ENCODE assay signal across 21 mouse cellular contexts in the genomic region with DNA sequence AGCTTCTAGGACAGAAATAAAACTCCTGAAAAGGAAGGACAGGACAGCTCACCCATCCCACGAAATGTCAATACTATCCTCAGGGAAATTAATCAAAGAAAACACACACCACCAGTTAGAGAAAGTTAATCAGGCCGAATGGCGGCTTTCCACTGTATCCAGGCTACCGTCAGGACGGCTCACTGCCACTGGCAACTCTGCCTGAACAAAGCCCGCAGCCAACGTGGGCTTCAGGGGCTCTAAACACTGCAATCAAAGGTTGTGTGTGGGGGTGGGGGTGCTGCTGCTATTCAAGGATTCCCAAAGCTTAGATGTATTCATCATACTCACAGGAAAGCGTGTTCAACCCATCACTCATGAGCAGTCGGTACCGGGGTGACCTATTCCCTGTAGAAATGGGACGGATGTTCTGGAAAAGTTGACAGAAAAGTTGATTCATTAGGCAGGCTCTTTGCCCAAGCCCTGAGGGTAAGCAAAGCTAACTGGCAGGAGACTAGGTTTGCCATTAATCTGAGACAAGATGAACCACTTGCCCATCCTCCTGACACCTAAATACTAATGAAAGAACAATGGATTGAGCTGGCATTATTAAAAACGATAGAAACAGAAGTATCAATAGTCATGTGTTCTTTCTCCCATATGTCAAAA. TPM values are rescaled to one million over a fixed set of nuclear protein-coding genes. Genes with fewer than 3 reads are reported as not detected.
DNase-seq lines count a peak whose midpoint lies in the region; ATAC-seq and TF ChIP-seq lines count a peak whose summit lies in the region.
"Had no signal": no experiment of that assay in that cellular context is flagged by ENCODE, and none has a peak within 500 bp of the region (broad histone marks: within the 10 kb centered on the region; RNA-seq: fewer than 3 reads in every experiment).

No protein-coding gene starts in this region.

- 89% methylated on average over 12 of the region's 12 CpGs for WGBS in heart, embryonic 10.5 days
- 66% methylated on average over 12 of the region's 12 CpGs for WGBS in hindbrain, embryonic 16.5 days

- no peak overlapping the region for H3K4me3 ChIP-seq in heart, embryonic 10.5 days
- H3K4me3 ChIP-seq in hindbrain, embryonic 16.5 days (ENCODE audit: low read length) = no peak overlapping the region
- H3K4me3 ChIP-seq: embryonic facial prominence, embryonic 12.5 days; erythroblast, embryonic 14.5 days; heart, embryonic 12.5 days; limb, embryonic 12.5 days; liver, embryonic 12.5 days; myocyte had no signal

- peaks cover 61% of the 10 kb centered on the region for H3K36me3 ChIP-seq in heart, embryonic 10.5 days
- peaks cover 5% of the 10 kb centered on the region; the same call in 1 of the 2 replicates for H3K36me3 ChIP-seq in hindbrain, embryonic 16.5 days (ENCODE audit: control insufficient read depth, insufficient read depth, low read length)

- H3K4me1 ChIP-seq in heart, embryonic 10.5 days = 0 out of 2 replicates have a peak, but pooled peaks cover 4% of the 10 kb centered on the region
- no peaks in the 10 kb centered on the region for H3K4me1 ChIP-seq in hindbrain, embryonic 16.5 days (ENCODE audit: control insufficient read depth, insufficient read depth, low read depth, low read length)
- H3K4me1 ChIP-seq: embryonic facial prominence, embryonic 12.5 days; limb, embryonic 12.5 days had no signal

- no peak for TF ChIP-seq CTCF in brain, embryonic 14.5 days (IDR thresholded peaks at IDR 0.05; ENCODE audit: borderline replicate concordance, extremely low read depth, insufficient read depth, insufficient read length)

- no peak overlapping the region for H3K27ac ChIP-seq in heart, embryonic 10.5 days
- no peak overlapping the region for H3K27ac ChIP-seq in hindbrain, embryonic 16.5 days (ENCODE audit: low read depth, low read length)
- H3K27ac ChIP-seq: embryonic facial prominence, embryonic 12.5 days; limb, embryonic 12.5 days; liver, embryonic 12.5 days; stomach, postnatal 0 days had no signal

- no peaks in the 10 kb centered on the region for H3K9me3 ChIP-seq in heart, embryonic 10.5 days
- H3K9me3 ChIP-seq in hindbrain, embryonic 16.5 days (ENCODE audit: control insufficient read depth, low read length) = no peaks in the 10 kb centered on the region
- H3K9me3 ChIP-seq: embryonic facial prominence, embryonic 12.5 days; heart, embryonic 12.5 days; limb, embryonic 12.5 days; liver, embryonic 12.5 days had no signal

- ATAC-seq in hindbrain, embryonic 16.5 days = peak; percentile 69
- ATAC-seq: forebrain, embryonic 14.5 days; intestine, embryonic 16.5 days; liver, embryonic 12.5 days had no signal

- H3K27me3 ChIP-seq in heart, embryonic 10.5 days (ENCODE audit: insufficient read depth, poor library complexity, severe bottlenecking) = no peaks in the 10 kb centered on the region
- H3K27me3 ChIP-seq in hindbrain, embryonic 16.5 days (replicated peaks; ENCODE audit: control insufficient read depth, insufficient read depth, low read length) = no peaks in the 10 kb centered on the region
- H3K27me3 ChIP-seq: embryonic facial prominence, embryonic 12.5 days; heart, embryonic 12.5 days; limb, embryonic 12.5 days; liver, embryonic 12.5 days had no signal

- no peak for TF ChIP-seq POLR2A in brain, embryonic 14.5 days (IDR thresholded peaks at IDR 0.05; ENCODE audit: borderline replicate concordance, extremely low read depth, insufficient read depth, insufficient read length, poor library complexity, severe bottlenecking)

- peak; percentile 39 for DNase-seq in heart, embryonic 10.5 days (ENCODE audit: low spot score)
- no peak for DNase-seq in heart, postnatal 10 days
- DNase-seq in layer of hippocampus, postnatal 14 days (ENCODE audit: low spot score in 2 of 2) = peak; percentile 47 to 66
- DNase-seq in layer of hippocampus, adult 9-10 months (ENCODE audit: low spot score) = no peak
- peak; percentile 56 for DNase-seq in brain, embryonic 14.5 days (ENCODE audit: low read depth)
- DNase-seq in gastrocnemius, postnatal 4 days (ENCODE audit: low spot score in 2 of 2) = no peak
- DNase-seq: B cell, adult 2 months; cerebellum, adult 9-10 months; gastrocnemius, postnatal 25 days; lung, adult 2 months; retina, postnatal 1 day had no signal

- H3K4me2 ChIP-seq in hindbrain, embryonic 16.5 days (ENCODE audit: low read length) = no peak overlapping the region
- H3K4me2 ChIP-seq: embryonic facial prominence, embryonic 12.5 days; heart, embryonic 12.5 days; limb, embryonic 12.5 days; liver, embryonic 12.5 days had no signal

- intact Hi-C loops in heart, postnatal 10 days (cut with DNase I) = no loop called here

- H3K9ac ChIP-seq in hindbrain, embryonic 16.5 days (ENCODE audit: low read depth, low read length) = no peak overlapping the region
- H3K9ac ChIP-seq: embryonic facial prominence, embryonic 12.5 days; heart, embryonic 12.5 days; limb, embryonic 12.5 days; liver, embryonic 12.5 days had no signal

RNA-seq across cellular contexts. Expression of a gene that starts 7.3 kb away (rescaled TPM):
- polyA plus RNA-seq in heart, embryonic 10.5 days (2016; fragmentation: Nextera tagmentation; extraction: Ambion mirVana) = 127 and 143 TPM in 2 replicates
- 10 to 100 TPM; 82.4 to 90.0 TPM for total RNA-seq in heart, postnatal 10 days (2021)
- 10 to 100 TPM; 57.2 to 66.7 TPM for total RNA-seq in layer of hippocampus, postnatal 14 days (2021)
- 49.2 and 53.3 TPM in 2 replicates for polyA plus RNA-seq in brain, embryonic 14.5 days (2012; rRNA removed)
- 50.8 and 69.0 TPM in 2 replicates for polyA plus RNA-seq in hindbrain, embryonic 16.5 days (2015; fragmentation: Nextera tagmentation; extraction: Ambion mirVana)
- total RNA-seq in gastrocnemius, postnatal 4 days (2021) = 10 to 100 TPM; 65.9 to 66.9 TPM

RNA-seq across cellular contexts. Expression of a gene that starts 7.4 kb away (rescaled TPM):
- 13.6 and 15.3 TPM in 2 replicates for polyA plus RNA-seq in heart, embryonic 10.5 days (2016; fragmentation: Nextera tagmentation; extraction: Ambion mirVana)
- total RNA-seq in heart, postnatal 10 days (2021) = 1 to 10 TPM; 4.9 to 7.4 TPM
- total RNA-seq in layer of hippocampus, postnatal 14 days (2021) = 10 to 100 TPM; 10.6 to 12.3 TPM
- 9.0 and 9.9 TPM in 2 replicates for polyA plus RNA-seq in brain, embryonic 14.5 days (2012; rRNA removed)
- polyA plus RNA-seq in hindbrain, embryonic 16.5 days (2015; fragmentation: Nextera tagmentation; extraction: Ambion mirVana) = 17.5 and 18.8 TPM in 2 replicates
- total RNA-seq in gastrocnemius, postnatal 4 days (2021) = 10 to 100 TPM in 1 of 2 experiments, 1 to 10 TPM in 1; 8.5 to 11.2 TPM

Comparison
In these comparisons a context has a peak if more than half of its experiments do, and no peak if none do; other contexts are left out.
1. DNase-seq: peak in heart, embryonic 10.5 days (single experiment), layer of hippocampus, postnatal 14 days (2 of 2) and brain, embryonic 14.5 days (single experiment); none in heart, postnatal 10 days (0 of 2), layer of hippocampus, adult 9-10 months (single experiment) and gastrocnemius, postnatal 4 days (0 of 2).